Mouse (Mus musculus): ENCODE measurements around the gene Cxcl9. TPM values are rescaled to one million over a fixed set of nuclear protein-coding genes. Genes with fewer than 3 reads are reported as not detected.

Cxcl9 gene
- polyA plus RNA-seq (2011; ENCODE audit: insufficient read length, low read depth, missing spikeins): 0.17 and 0.23 TPM in 2 replicates

- no peak for TF ChIP-seq CTCF (IDR thresholded peaks at IDR 0.05; ENCODE audit: borderline replicate concordance, insufficient read depth, low read length)
- no peak for TF ChIP-seq POLR2A (IDR thresholded peaks at IDR 0.05; ENCODE audit: low read depth, low read length)
- H3K4me1 ChIP-seq (ENCODE audit: control insufficient read depth, insufficient read depth, low read length): peaks cover 2% of the 10 kb centered on the region; the same call in 1 of the 2 replicates
- no peak within 1 kb of the TSS for H3K4me3 ChIP-seq (ENCODE audit: insufficient read depth, low read length)
- no peak within 1 kb of the TSS for H3K27ac ChIP-seq (ENCODE audit: insufficient read depth, low read length)
Measured at GRCm38 (mm10) chr5:92327929-92328328, at the start of gene Cxcl9. Gene Cxcl9 (minus strand): TSS chr5:92328079.

- peaks cover 11% of the 10 kb centered on the region for H3K4me1 ChIP-seq (ENCODE audit: control insufficient read depth, insufficient read depth, low read length)
- H3K27ac ChIP-seq (ENCODE audit: insufficient read depth, low read length): no peak overlapping the region
Measured at GRCm38 (mm10) chr5:92376795-92377405, 49.0 kb upstream of the Cxcl9 start.

GRCm38 (mm10) chr5:92375368-92375767, 47.5 kb upstream of the Cxcl9 start:
- Histone ChIP-seq H3K4me3 (ENCODE audit: insufficient read depth, low read length) (no peak overlapping the region), H3K27ac (ENCODE audit: insufficient read depth, low read length) (no peak overlapping the region), H3K4me1 (ENCODE audit: control insufficient read depth, insufficient read depth, low read length) (peaks cover 11% of the 10 kb centered on the region)
- TF ChIP-seq POLR2A (IDR thresholded peaks at IDR 0.05; ENCODE audit: low read depth, low read length) (no peak), CTCF (IDR thresholded peaks at IDR 0.05; ENCODE audit: borderline replicate concordance, insufficient read depth, low read length) (no peak)

More at GRCm38 (mm10) chr5:92376795-92377405, 49.0 kb upstream of the Cxcl9 start:
- TF ChIP-seq POLR2A (IDR thresholded peaks at IDR 0.05; ENCODE audit: low read depth, low read length) (no peak), CTCF (IDR thresholded peaks at IDR 0.05; ENCODE audit: borderline replicate concordance, insufficient read depth, low read length) (no peak)
- no peak overlapping the region for H3K4me3 ChIP-seq (ENCODE audit: insufficient read depth, low read length)

GRCm38 (mm10) chr5:92374721-92375142, 46.9 kb upstream of the Cxcl9 start:
- TF ChIP-seq CTCF (IDR thresholded peaks at IDR 0.05; ENCODE audit: borderline replicate concordance, insufficient read depth, low read length): no peak
- no peak for TF ChIP-seq POLR2A (IDR thresholded peaks at IDR 0.05; ENCODE audit: low read depth, low read length)
- H3K4me1 ChIP-seq (ENCODE audit: control insufficient read depth, insufficient read depth, low read length): peaks cover 11% of the 10 kb centered on the region
- H3K4me3 ChIP-seq (ENCODE audit: insufficient read depth, low read length): no peak overlapping the region
- no peak overlapping the region for H3K27ac ChIP-seq (ENCODE audit: insufficient read depth, low read length)

- Histone ChIP-seq H3K4me1 (ENCODE audit: control insufficient read depth, insufficient read depth, low read length) (peaks cover 22% of the 10 kb centered on the region), H3K27ac (ENCODE audit: insufficient read depth, low read length) (no peak overlapping the region), H3K4me3 (ENCODE audit: insufficient read depth, low read length) (no peak overlapping the region)
- TF ChIP-seq CTCF (IDR thresholded peaks at IDR 0.05; ENCODE audit: borderline replicate concordance, insufficient read depth, low read length) (no peak), POLR2A (IDR thresholded peaks at IDR 0.05; ENCODE audit: low read depth, low read length) (no peak)
Measured at GRCm38 (mm10) chr5:92372605-92373004, 44.7 kb upstream of the Cxcl9 start.

GRCm38 (mm10) chr5:92371361-92371976, 43.6 kb upstream of the Cxcl9 start:
- peaks cover 16% of the 10 kb centered on the region for H3K4me1 ChIP-seq (ENCODE audit: control insufficient read depth, insufficient read depth, low read length)
- H3K27ac ChIP-seq (ENCODE audit: insufficient read depth, low read length): no peak overlapping the region
- TF ChIP-seq CTCF (IDR thresholded peaks at IDR 0.05; ENCODE audit: borderline replicate concordance, insufficient read depth, low read length) (no peak), POLR2A (IDR thresholded peaks at IDR 0.05; ENCODE audit: low read depth, low read length) (no peak)
- no peak overlapping the region for H3K4me3 ChIP-seq (ENCODE audit: insufficient read depth, low read length)

GRCm38 (mm10) chr5:92370891-92371290, 43.0 kb upstream of the Cxcl9 start:
- Histone ChIP-seq H3K4me3 (ENCODE audit: insufficient read depth, low read length) (no peak overlapping the region), H3K27ac (ENCODE audit: insufficient read depth, low read length) (no peak overlapping the region), H3K4me1 (ENCODE audit: control insufficient read depth, insufficient read depth, low read length) (peaks cover 16% of the 10 kb centered on the region)
- TF ChIP-seq CTCF (IDR thresholded peaks at IDR 0.05; ENCODE audit: borderline replicate concordance, insufficient read depth, low read length) (no peak), POLR2A (IDR thresholded peaks at IDR 0.05; ENCODE audit: low read depth, low read length) (no peak)

GRCm38 (mm10) chr5:92370392-92370791, 42.5 kb upstream of the Cxcl9 start:
- Histone ChIP-seq H3K4me1 (ENCODE audit: control insufficient read depth, insufficient read depth, low read length) (peaks cover 16% of the 10 kb centered on the region), H3K27ac (ENCODE audit: insufficient read depth, low read length) (no peak overlapping the region), H3K4me3 (ENCODE audit: insufficient read depth, low read length) (no peak overlapping the region)
- TF ChIP-seq POLR2A (IDR thresholded peaks at IDR 0.05; ENCODE audit: low read depth, low read length): no peak
- no peak for TF ChIP-seq CTCF (IDR thresholded peaks at IDR 0.05; ENCODE audit: borderline replicate concordance, insufficient read depth, low read length)

GRCm38 (mm10) chr5:92369151-92369994, 41.5 kb upstream of the Cxcl9 start:
- TF ChIP-seq POLR2A (IDR thresholded peaks at IDR 0.05; ENCODE audit: low read depth, low read length): no peak
- no peak for TF ChIP-seq CTCF (IDR thresholded peaks at IDR 0.05; ENCODE audit: borderline replicate concordance, insufficient read depth, low read length)
- no peak overlapping the region for H3K27ac ChIP-seq (ENCODE audit: insufficient read depth, low read length)
- H3K4me3 ChIP-seq (ENCODE audit: insufficient read depth, low read length): no peak overlapping the region
- peaks cover 16% of the 10 kb centered on the region for H3K4me1 ChIP-seq (ENCODE audit: control insufficient read depth, insufficient read depth, low read length)

All from embryonic fibroblast, embryonic 13.5 days (primary cell).